Mouse (Mus musculus): ENCODE results near the gene Trim2. TPM values are rescaled to one million over a fixed set of nuclear protein-coding genes. Genes with fewer than 3 reads are reported as not detected.

Gene Trim2
- polyA plus RNA-seq, 1 experiment from 2014 or later, result 32.6 TPM

- no peak overlapping the region for H3K27ac ChIP-seq (ENCODE audit: low read depth, low read length)
- peaks cover 12% of the 10 kb centered on the region for H3K4me1 ChIP-seq (ENCODE audit: control insufficient read depth, insufficient read depth, low read length)
- no peaks in the 10 kb centered on the region for H3K9me3 ChIP-seq (ENCODE audit: control insufficient read depth, low read length)
- no peaks in the 10 kb centered on the region for H3K27me3 ChIP-seq (ENCODE audit: control insufficient read depth, insufficient read depth, low read length)
- no peak overlapping the region for H3K4me2 ChIP-seq (replicated peaks; ENCODE audit: low read depth, low read length)
- no peak overlapping the region for H3K9ac ChIP-seq (ENCODE audit: low read depth, low read length)
- no peak overlapping the region for H3K4me3 ChIP-seq (ENCODE audit: low read length)
- WGBS, result 91% methylated on average over 2 of the region's 2 CpGs
- H3K36me3 ChIP-seq (ENCODE audit: control insufficient read depth, insufficient read depth, low read length), result no peaks in the 10 kb centered on the region
- no peak for ATAC-seq (ENCODE audit: low FRiP score, low TSS enrichment)
These were observed 23.5 kb upstream of the Trim2 start for GRCm38 (mm10) chr3:84330210-84330609.

GRCm38 (mm10) chr3:84324967-84325441 is 18.3 kb upstream of the Trim2 start:
- no peak overlapping the region for H3K4me2 ChIP-seq (replicated peaks; ENCODE audit: low read depth, low read length)
- no peak overlapping the region for H3K4me3 ChIP-seq (ENCODE audit: low read length)
- ATAC-seq (ENCODE audit: low FRiP score, low TSS enrichment), result no peak
- 79% methylated on average over 12 of the region's 12 CpGs for WGBS
- no peaks in the 10 kb centered on the region for H3K27me3 ChIP-seq (ENCODE audit: control insufficient read depth, insufficient read depth, low read length)
- no peak overlapping the region for H3K27ac ChIP-seq (ENCODE audit: low read depth, low read length)
- H3K9ac ChIP-seq (ENCODE audit: low read depth, low read length), result no peak overlapping the region
- H3K36me3 ChIP-seq (ENCODE audit: control insufficient read depth, insufficient read depth, low read length), result no peaks in the 10 kb centered on the region
- H3K9me3 ChIP-seq (ENCODE audit: control insufficient read depth, low read length), result no peaks in the 10 kb centered on the region
- no peaks in the 10 kb centered on the region for H3K4me1 ChIP-seq (ENCODE audit: control insufficient read depth, insufficient read depth, low read length)

GRCm38 (mm10) chr3:84324478-84324877 is 17.8 kb upstream of the Trim2 start:
- H3K27me3 ChIP-seq (ENCODE audit: control insufficient read depth, insufficient read depth, low read length), result no peaks in the 10 kb centered on the region
- H3K9me3 ChIP-seq (ENCODE audit: control insufficient read depth, low read length), result no peaks in the 10 kb centered on the region
- H3K9ac ChIP-seq (ENCODE audit: low read depth, low read length), result peak overlapping the region; percentile 18; the same call in 1 of the 2 replicates
- H3K4me2 ChIP-seq (replicated peaks; ENCODE audit: low read depth, low read length), result peak overlapping the region; percentile 25; the same call in 1 of the 2 replicates
- H3K27ac ChIP-seq (ENCODE audit: low read depth, low read length), result peak overlapping the region; percentile 83
- WGBS, result 23% methylated on average over 3 of the region's 3 CpGs
- H3K4me3 ChIP-seq (ENCODE audit: low read length), result no peak overlapping the region
- no peaks in the 10 kb centered on the region for H3K4me1 ChIP-seq (ENCODE audit: control insufficient read depth, insufficient read depth, low read length)
- no peaks in the 10 kb centered on the region for H3K36me3 ChIP-seq (ENCODE audit: control insufficient read depth, insufficient read depth, low read length)
- ATAC-seq (ENCODE audit: low FRiP score, low TSS enrichment), result no peak

- Histone ChIP-seq H3K27ac (ENCODE audit: low read depth, low read length) (peak overlapping the region; percentile 83), H3K36me3 (ENCODE audit: control insufficient read depth, insufficient read depth, low read length) (no peaks in the 10 kb centered on the region), H3K9me3 (ENCODE audit: control insufficient read depth, low read length) (no peaks in the 10 kb centered on the region), H3K4me1 (ENCODE audit: control insufficient read depth, insufficient read depth, low read length) (no peaks in the 10 kb centered on the region), H3K27me3 (ENCODE audit: control insufficient read depth, insufficient read depth, low read length) (no peaks in the 10 kb centered on the region), H3K4me2 (replicated peaks; ENCODE audit: low read depth, low read length) (peak overlapping the region; percentile 25; the same call in 1 of the 2 replicates), H3K4me3 (ENCODE audit: low read length) (no peak overlapping the region), H3K9ac (ENCODE audit: low read depth, low read length) (peak overlapping the region; percentile 18; the same call in 1 of the 2 replicates)
- 32% methylated on average over 6 of the region's 6 CpGs for WGBS
- ATAC-seq (ENCODE audit: low FRiP score, low TSS enrichment), result peak; percentile 41; the same call in 1 of the 2 replicates
These were observed 17.3 kb upstream of the Trim2 start for GRCm38 (mm10) chr3:84324000-84324399.

GRCm38 (mm10) chr3:84319504-84319903 is 12.8 kb upstream of the Trim2 start:
- H3K27ac ChIP-seq (ENCODE audit: low read depth, low read length), result no peak overlapping the region
- no peak overlapping the region for H3K9ac ChIP-seq (ENCODE audit: low read depth, low read length)
- ATAC-seq (ENCODE audit: low FRiP score, low TSS enrichment), result no peak
- peaks cover 4% of the 10 kb centered on the region; the same call in 1 of the 2 replicates for H3K4me1 ChIP-seq (ENCODE audit: control insufficient read depth, insufficient read depth, low read length)
- no peaks in the 10 kb centered on the region for H3K9me3 ChIP-seq (ENCODE audit: control insufficient read depth, low read length)
- H3K27me3 ChIP-seq (ENCODE audit: control insufficient read depth, insufficient read depth, low read length), result no peaks in the 10 kb centered on the region
- no peak overlapping the region for H3K4me3 ChIP-seq (ENCODE audit: low read length)
- WGBS, result 90% methylated on average over 3 of the region's 3 CpGs
- no peaks in the 10 kb centered on the region for H3K36me3 ChIP-seq (ENCODE audit: control insufficient read depth, insufficient read depth, low read length)
- H3K4me2 ChIP-seq (replicated peaks; ENCODE audit: low read depth, low read length), result no peak overlapping the region

- peaks cover 4% of the 10 kb centered on the region; the same call in 1 of the 2 replicates for H3K4me1 ChIP-seq (ENCODE audit: control insufficient read depth, insufficient read depth, low read length)
- no peak overlapping the region for H3K4me3 ChIP-seq (ENCODE audit: low read length)
- no peak for ATAC-seq (ENCODE audit: low FRiP score, low TSS enrichment)
- H3K9me3 ChIP-seq (ENCODE audit: control insufficient read depth, low read length), result no peaks in the 10 kb centered on the region
- H3K27ac ChIP-seq (ENCODE audit: low read depth, low read length), result no peak overlapping the region
- no peak overlapping the region for H3K4me2 ChIP-seq (replicated peaks; ENCODE audit: low read depth, low read length)
- no peak overlapping the region for H3K9ac ChIP-seq (ENCODE audit: low read depth, low read length)
- WGBS, result 91% methylated on average over 4 of the region's 4 CpGs
- H3K36me3 ChIP-seq (ENCODE audit: control insufficient read depth, insufficient read depth, low read length), result no peaks in the 10 kb centered on the region
- no peaks in the 10 kb centered on the region for H3K27me3 ChIP-seq (ENCODE audit: control insufficient read depth, insufficient read depth, low read length)
These were observed 12.2 kb upstream of the Trim2 start for GRCm38 (mm10) chr3:84318865-84319264.

GRCm38 (mm10) chr3:84314651-84315191 is 8.0 kb upstream of the Trim2 start:
- Histone ChIP-seq H3K36me3 (ENCODE audit: control insufficient read depth, insufficient read depth, low read length) (no peaks in the 10 kb centered on the region), H3K4me3 (ENCODE audit: low read length) (no peak overlapping the region), H3K9ac (ENCODE audit: low read depth, low read length) (peak overlapping the region; percentile 4; the same call in 1 of the 2 replicates), H3K4me1 (ENCODE audit: control insufficient read depth, insufficient read depth, low read length) (peaks cover 4% of the 10 kb centered on the region; the same call in 1 of the 2 replicates), H3K27ac (ENCODE audit: low read depth, low read length) (no peak overlapping the region), H3K27me3 (ENCODE audit: control insufficient read depth, insufficient read depth, low read length) (no peaks in the 10 kb centered on the region), H3K4me2 (replicated peaks; ENCODE audit: low read depth, low read length) (peak overlapping the region; percentile 19; the same call in 1 of the 2 replicates), H3K9me3 (ENCODE audit: control insufficient read depth, low read length) (no peaks in the 10 kb centered on the region)
- WGBS, result 36% methylated on average over 8 of the region's 8 CpGs
- peak; percentile 58; the same call in 1 of the 2 replicates for ATAC-seq (ENCODE audit: low FRiP score, low TSS enrichment)

- no peak overlapping the region for H3K4me3 ChIP-seq (ENCODE audit: low read length)
- no peaks in the 10 kb centered on the region for H3K9me3 ChIP-seq (ENCODE audit: control insufficient read depth, low read length)
- 79% methylated on average over 6 of the region's 6 CpGs for WGBS
- no peaks in the 10 kb centered on the region for H3K36me3 ChIP-seq (ENCODE audit: control insufficient read depth, insufficient read depth, low read length)
- H3K4me2 ChIP-seq (replicated peaks; ENCODE audit: low read depth, low read length), result no peak overlapping the region
- H3K9ac ChIP-seq (ENCODE audit: low read depth, low read length), result no peak overlapping the region
- no peak for ATAC-seq (ENCODE audit: low FRiP score, low TSS enrichment)
- peaks cover 4% of the 10 kb centered on the region; the same call in 1 of the 2 replicates for H3K4me1 ChIP-seq (ENCODE audit: control insufficient read depth, insufficient read depth, low read length)
- H3K27ac ChIP-seq (ENCODE audit: low read depth, low read length), result no peak overlapping the region
- H3K27me3 ChIP-seq (ENCODE audit: control insufficient read depth, insufficient read depth, low read length), result no peaks in the 10 kb centered on the region
These were observed 7.3 kb upstream of the Trim2 start for GRCm38 (mm10) chr3:84313801-84314541.

Measured in kidney, embryonic 14.5 days (tissue).